Mouse (Mus musculus) spleen, adult 2 months (tissue): ENCODE measurements around the gene Vwa8.

ENCODE experiments used
- CTCF ChIP-seq: fragments of 200-500 bp; IDR thresholded peaks from 2 replicates; pipeline ENCODE4 v1.5.1; 2011; ENCODE audit warnings: mild to moderate bottlenecking, inconsistent platforms; ENCODE audit not compliant: insufficient read depth, insufficient read length, insufficient replicate concordance; ENCODE audit errors: extremely low read depth
- POLR2A ChIP-seq: fragments of 200-500 bp; IDR thresholded peaks from 2 replicates; pipeline ENCODE4 v1.6.1; 2011; ENCODE audit warnings: low read depth, low read length, inconsistent platforms

DNA sequence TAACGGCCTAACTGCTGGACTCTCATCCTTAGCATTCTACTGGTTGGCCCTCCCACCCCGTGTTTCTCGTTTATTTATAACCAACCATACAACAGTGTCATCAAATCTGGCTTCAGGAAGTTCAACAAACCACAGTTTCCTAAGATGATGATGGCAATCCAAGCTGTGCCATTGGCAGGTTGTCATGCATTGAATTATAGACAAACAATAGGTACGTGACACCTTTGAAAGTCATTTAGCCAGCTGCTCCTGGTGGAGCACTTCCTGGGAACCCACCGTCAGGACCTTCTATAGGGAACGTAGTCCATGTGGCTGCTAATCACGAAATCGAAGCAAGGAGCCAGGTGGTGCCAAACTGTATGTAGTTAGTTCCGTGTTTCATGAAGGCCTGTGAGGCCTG is 270.5 kb downstream of the Vwa8 start:
- TF ChIP-seq POLR2A: no peak
- no peak for TF ChIP-seq CTCF
